Mouse (Mus musculus): Measurements from ENCODE around the gene Lpgat1. TPM values are rescaled to one million over a fixed set of nuclear protein-coding genes. Genes with fewer than 3 reads are reported as not detected.

Gene Lpgat1
- polyA plus RNA-seq (2016; fragmentation: Nextera tagmentation; extraction: Ambion mirVana), result 44.4 and 47.8 TPM in 2 replicates

DNA sequence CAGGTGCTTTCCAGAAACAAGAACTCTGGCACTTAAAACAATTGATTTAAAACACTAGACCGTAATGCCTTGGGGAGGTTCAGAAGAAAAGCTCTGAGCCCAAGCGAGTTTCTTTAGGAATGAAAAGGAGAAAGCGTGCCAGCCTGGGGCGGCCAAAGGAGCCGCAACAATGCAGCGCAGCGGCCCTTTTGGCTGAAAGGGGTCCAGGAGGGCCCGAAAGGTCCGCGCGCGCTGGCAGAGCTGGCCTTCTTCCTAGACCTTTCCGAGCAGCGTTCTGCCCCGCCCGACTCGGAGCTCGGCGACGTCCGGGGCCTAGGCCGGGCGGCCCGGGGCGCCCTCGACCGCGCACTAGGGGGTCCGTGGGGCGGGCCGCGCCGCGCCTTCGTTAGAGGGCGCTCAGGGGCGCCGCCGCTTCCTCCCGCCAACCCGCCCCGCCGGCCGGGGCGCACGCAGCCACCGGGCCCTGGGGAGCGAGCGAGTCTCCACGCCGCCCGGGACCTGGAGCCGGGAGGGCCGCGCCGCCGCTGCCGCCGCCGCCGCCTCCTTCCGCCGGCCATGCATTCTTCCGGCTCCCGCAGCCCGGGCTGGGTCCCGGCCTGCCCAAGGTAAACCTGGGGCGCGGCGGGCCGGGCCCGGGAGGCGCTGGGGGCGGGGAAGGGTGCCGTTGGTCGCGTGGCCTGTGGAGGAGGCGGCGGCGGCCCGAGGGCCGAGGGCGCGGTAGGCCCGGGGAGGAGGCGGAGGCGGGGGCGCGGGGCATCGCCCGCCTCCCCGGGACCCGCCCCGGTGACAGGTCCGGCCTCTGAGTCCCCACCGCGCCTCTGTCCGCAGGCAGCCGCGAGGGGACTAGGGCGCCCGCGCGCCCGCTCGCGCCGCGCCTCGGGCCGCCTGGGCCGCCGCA lies at the start of gene Lpgat1:
Lpgat1 (plus strand) TSS at position 234 of the 898 bp plus-strand sequence.
- ATAC-seq (ENCODE audit: low FRiP score), result peak; percentile 87
- peak within 1 kb of the TSS; percentile 97 for H3K9ac ChIP-seq
- under 1% methylated on average over 52 of the region's 113 CpGs for WGBS

DNA sequence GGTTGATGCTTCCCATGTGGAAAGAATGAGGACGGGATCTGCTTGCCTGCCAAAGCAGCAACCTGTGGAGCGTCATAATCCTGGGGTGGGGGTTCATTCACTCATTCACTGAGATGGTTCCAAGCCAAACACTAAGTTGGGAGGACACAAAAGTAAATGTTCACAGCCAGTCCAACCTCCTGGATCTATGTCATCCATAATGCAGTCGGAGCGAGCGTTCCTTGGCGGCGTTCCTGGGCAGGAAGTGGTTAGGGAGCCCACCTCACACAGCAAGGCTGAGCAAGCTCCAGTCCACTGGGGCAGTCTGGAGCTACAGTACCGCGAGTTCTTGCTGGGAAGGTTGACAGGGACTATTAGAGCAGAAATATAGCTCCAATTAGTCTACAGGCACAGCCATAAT lies 49.6 kb upstream of the Lpgat1 start:
- H3K27me3 ChIP-seq, result no peaks in the 10 kb centered on the region
- H3K4me1 ChIP-seq, result no peaks in the 10 kb centered on the region
- no peak overlapping the region for H3K4me3 ChIP-seq
- H3K9me3 ChIP-seq (replicated peaks), result no peaks in the 10 kb centered on the region
- no peaks in the 10 kb centered on the region for H3K36me3 ChIP-seq
- ATAC-seq (ENCODE audit: low FRiP score), result no peak
- H3K27ac ChIP-seq, result no peak overlapping the region
- 83% methylated on average over 9 of the region's 9 CpGs for WGBS
- no peak overlapping the region for H3K4me2 ChIP-seq (replicated peaks)
- no peak overlapping the region for H3K9ac ChIP-seq

More for the DNA sequence above, at the start of gene Lpgat1:
- H3K9me3 ChIP-seq (replicated peaks), result no peaks in the 10 kb centered on the region
- peak within 1 kb of the TSS; percentile 95 for H3K4me3 ChIP-seq
- H3K36me3 ChIP-seq, result no peaks in the 10 kb centered on the region
- H3K4me1 ChIP-seq, result peaks cover 24% of the 10 kb centered on the region
- H3K27ac ChIP-seq, result peak within 1 kb of the TSS; percentile 96
- peak within 1 kb of the TSS; percentile 87 for H3K4me2 ChIP-seq (replicated peaks)
- H3K27me3 ChIP-seq, result no peaks in the 10 kb centered on the region

DNA sequence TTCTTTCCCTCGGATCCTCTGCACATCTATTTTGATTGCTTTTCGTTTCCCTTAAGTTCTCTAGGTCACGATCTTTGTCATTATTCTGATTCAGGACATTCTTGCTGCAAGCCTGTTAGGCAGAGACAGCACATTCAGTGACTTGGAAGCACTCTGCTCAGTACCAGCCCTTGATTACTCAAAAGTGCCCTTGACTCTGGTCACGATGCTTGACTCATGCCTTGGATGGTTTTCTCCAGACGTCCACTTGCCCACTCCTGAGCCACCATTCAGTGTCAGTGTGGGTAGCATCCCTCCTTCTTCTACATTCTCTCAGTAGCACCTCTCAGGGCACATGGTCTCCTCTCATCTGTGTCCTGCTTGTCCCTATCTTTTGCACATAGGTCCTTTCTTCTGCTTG lies 43.6 kb upstream of the Lpgat1 start:
- Histone ChIP-seq H3K4me3 (no peak overlapping the region), H3K4me2 (replicated peaks) (no peak overlapping the region), H3K9me3 (replicated peaks) (no peaks in the 10 kb centered on the region), H3K9ac (no peak overlapping the region), H3K36me3 (no peaks in the 10 kb centered on the region), H3K4me1 (no peaks in the 10 kb centered on the region), H3K27me3 (no peaks in the 10 kb centered on the region), H3K27ac (no peak overlapping the region)
- 91% methylated on average over 5 of the region's 5 CpGs for WGBS
- no peak for ATAC-seq (ENCODE audit: low FRiP score)

DNA sequence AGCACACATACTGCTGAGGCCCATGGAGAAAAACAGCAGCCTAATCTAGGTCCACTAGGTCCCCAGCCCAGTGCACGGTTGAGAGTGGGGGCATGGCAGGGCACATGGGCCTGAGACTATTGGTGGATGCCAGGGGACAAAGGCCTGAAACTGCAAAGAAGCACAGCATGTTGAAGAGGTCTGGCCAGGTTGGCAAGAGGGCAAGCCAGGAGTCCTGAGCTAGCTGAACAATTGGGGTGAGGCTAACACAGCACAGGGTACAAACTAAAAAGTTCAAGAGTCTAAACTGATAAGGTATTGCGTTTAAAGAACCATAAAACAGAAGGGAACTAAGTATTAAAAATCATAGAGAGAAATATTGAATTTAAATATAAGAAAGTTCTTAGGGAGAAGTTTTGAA lies 36.0 kb upstream of the Lpgat1 start:
- Histone ChIP-seq H3K36me3 (no peaks in the 10 kb centered on the region), H3K9ac (no peak overlapping the region), H3K27ac (no peak overlapping the region), H3K4me1 (no peaks in the 10 kb centered on the region), H3K4me3 (no peak overlapping the region), H3K27me3 (no peaks in the 10 kb centered on the region), H3K9me3 (replicated peaks) (peaks cover 10% of the 10 kb centered on the region), H3K4me2 (replicated peaks) (no peak overlapping the region)
- 69% methylated on average over 2 of the region's 2 CpGs for WGBS
- ATAC-seq (ENCODE audit: low FRiP score), result no peak

DNA sequence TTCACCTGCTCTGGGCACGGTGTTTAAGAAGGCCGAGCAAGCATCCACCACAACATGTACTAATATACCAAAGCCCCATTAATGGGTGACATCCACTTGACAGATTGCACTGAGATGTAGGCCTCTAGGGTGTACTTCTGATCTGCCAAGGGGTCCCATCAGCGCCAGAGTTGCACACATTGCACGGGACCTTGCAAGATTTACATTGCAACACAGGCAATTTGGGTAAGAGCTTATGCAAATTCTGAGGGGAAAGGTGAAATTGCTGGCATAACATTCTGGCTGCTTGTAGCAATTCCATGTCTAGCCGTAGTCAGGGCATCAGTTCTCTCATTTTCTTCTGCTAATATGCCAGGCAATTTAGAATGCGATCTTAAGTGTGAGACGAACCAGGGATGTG lies 30.1 kb upstream of the Lpgat1 start:
- Histone ChIP-seq H3K36me3 (no peaks in the 10 kb centered on the region), H3K9ac (no peak overlapping the region), H3K4me1 (no peaks in the 10 kb centered on the region), H3K27ac (no peak overlapping the region), H3K9me3 (replicated peaks) (peaks cover 10% of the 10 kb centered on the region), H3K4me3 (no peak overlapping the region), H3K27me3 (no peaks in the 10 kb centered on the region), H3K4me2 (replicated peaks) (no peak overlapping the region)
- WGBS, result 85% methylated on average over 7 of the region's 7 CpGs
- no peak for ATAC-seq (ENCODE audit: low FRiP score)

DNA sequence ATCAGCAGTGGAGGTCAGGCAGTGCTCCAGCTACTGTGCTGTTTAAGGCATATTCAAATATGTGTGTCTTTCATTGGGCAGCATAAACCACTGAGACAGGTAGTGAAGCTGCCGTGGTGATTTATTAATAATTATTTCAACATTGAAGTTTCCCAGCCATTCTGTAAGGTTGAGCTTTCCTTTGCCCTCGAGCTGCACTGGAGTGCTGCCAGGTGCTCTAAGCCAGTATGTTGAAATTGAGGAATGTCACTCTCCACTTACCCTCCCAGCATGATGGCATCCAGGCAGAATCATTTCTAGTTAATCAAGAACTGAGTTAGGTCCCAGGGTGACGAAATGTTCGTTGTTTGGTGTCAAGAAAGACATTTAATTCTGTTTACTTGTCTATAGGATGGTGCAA lies 24.4 kb upstream of the Lpgat1 start:
- H3K27ac ChIP-seq, result no peak overlapping the region
- 51% methylated on average over 4 of the region's 4 CpGs for WGBS
- no peaks in the 10 kb centered on the region for H3K4me1 ChIP-seq
- no peaks in the 10 kb centered on the region for H3K27me3 ChIP-seq
- H3K4me2 ChIP-seq (replicated peaks), result no peak overlapping the region
- no peaks in the 10 kb centered on the region for H3K9me3 ChIP-seq (replicated peaks)
- H3K9ac ChIP-seq, result no peak overlapping the region
- ATAC-seq (ENCODE audit: low FRiP score), result no peak
- H3K4me3 ChIP-seq, result no peak overlapping the region
- no peaks in the 10 kb centered on the region for H3K36me3 ChIP-seq

DNA sequence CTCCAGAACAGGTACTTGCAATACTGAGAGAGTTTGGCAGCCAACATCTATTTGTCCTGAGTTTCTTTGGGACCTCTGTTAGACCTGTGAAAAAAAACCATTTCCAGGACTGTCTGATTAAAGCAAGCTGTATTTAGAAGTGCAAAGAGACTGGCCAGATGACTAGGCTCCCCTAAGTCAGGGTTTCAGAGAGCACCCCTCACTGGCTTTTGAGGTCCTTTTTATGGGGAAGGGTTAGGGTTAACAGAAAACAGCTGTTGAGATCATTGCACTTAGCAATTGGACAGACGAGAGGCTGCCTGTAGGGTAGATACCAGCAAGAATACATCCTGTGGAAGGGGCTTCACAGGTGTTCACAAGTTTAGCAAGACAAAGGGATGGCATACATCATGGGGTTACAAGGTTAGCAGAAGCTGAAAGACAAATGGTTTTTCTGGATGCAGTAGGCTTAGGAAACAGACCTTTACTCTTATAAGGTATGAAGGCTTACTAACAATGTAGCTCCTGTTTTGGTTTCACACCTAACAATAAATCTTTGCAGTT lies 19.3 kb upstream of the Lpgat1 start:
- no peaks in the 10 kb centered on the region for H3K4me1 ChIP-seq
- no peaks in the 10 kb centered on the region for H3K9me3 ChIP-seq (replicated peaks)
- no peak overlapping the region for H3K27ac ChIP-seq
- H3K9ac ChIP-seq, result no peak overlapping the region
- no peaks in the 10 kb centered on the region for H3K36me3 ChIP-seq
- no peak for ATAC-seq (ENCODE audit: low FRiP score)
- WGBS, result 39% methylated on average over 1 of the region's 1 CpGs
- no peak overlapping the region for H3K4me3 ChIP-seq
- H3K4me2 ChIP-seq (replicated peaks), result no peak overlapping the region
- H3K27me3 ChIP-seq, result no peaks in the 10 kb centered on the region

DNA sequence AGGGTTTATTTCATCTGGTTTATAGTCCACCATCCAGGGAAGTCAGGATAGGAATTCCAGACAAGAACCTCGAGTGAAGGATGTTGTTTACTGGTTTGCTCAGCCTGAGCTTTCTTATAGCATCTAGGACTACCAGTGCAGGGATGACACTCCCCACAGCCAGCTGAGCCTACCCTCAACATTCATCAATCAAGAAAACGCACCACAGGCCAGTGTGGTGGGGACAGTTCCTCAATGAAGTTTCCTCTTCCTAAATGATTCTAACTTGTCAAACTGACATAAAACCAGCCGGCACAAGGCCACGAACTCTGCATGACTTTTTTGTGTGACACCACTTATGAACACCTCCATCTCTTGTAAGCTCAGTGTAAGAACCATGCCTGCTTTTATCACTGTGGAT lies 13.1 kb upstream of the Lpgat1 start:
- H3K9me3 ChIP-seq (replicated peaks), result no peaks in the 10 kb centered on the region
- no peaks in the 10 kb centered on the region for H3K36me3 ChIP-seq
- H3K4me3 ChIP-seq, result no peak overlapping the region
- H3K4me1 ChIP-seq, result no peaks in the 10 kb centered on the region
- ATAC-seq (ENCODE audit: low FRiP score), result no peak
- H3K9ac ChIP-seq, result no peak overlapping the region
- no peak overlapping the region for H3K27ac ChIP-seq
- WGBS, result 70% methylated on average over 4 of the region's 4 CpGs
- H3K4me2 ChIP-seq (replicated peaks), result no peak overlapping the region
- no peaks in the 10 kb centered on the region for H3K27me3 ChIP-seq

DNA sequence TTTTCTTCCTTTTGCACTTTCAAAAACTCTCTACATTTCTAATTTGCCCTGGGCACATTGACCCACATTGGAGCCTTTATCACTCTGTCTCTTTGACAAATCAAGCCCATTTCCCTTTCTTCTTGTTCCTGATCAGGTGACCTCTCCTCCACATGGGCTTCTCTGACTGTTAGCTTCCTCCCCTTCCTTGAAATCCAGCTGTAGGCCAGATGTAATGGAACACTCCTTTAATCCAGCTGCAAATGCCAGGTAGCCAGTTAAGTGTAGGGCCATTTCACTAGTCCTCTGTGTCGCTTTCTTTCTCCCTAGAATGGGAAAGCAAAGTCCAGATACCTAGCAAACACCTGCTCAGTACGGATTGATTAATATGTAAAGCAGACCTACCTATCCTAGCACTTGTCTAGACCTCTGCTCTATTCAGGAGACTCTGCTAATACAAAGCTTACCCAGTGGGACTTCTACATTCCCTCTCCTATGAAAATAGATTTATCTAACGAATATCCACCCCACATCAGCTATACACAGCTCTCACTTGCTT lies 11.0 kb upstream of the Lpgat1 start:
- no peak for ATAC-seq (ENCODE audit: low FRiP score)

DNA sequence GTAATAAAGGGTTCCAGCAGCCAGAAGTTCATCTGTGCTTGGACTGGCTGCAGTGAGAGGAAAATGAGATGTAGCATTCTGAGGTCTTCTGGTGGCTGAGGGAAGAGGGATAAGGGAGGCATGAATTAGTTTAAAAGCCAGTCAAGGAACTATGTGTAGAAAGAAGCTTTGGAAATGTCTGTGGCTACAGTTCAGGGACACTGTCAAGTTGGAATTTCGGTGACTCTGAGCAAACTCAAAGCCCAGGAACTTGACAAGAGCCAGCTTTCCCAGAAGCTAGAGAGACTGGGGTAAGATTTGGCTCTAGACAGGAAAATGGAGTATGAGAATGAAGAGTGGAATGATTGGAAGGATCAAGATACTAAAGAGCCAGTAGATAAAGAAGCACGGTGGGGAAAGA lies 7.8 kb upstream of the Lpgat1 start:
- no peak overlapping the region for H3K4me2 ChIP-seq (replicated peaks)
- no peak overlapping the region for H3K27ac ChIP-seq
- no peaks in the 10 kb centered on the region for H3K27me3 ChIP-seq
- H3K9me3 ChIP-seq (replicated peaks), result no peaks in the 10 kb centered on the region
- 90% methylated on average over 2 of the region's 2 CpGs for WGBS
- no peak overlapping the region for H3K4me3 ChIP-seq
- no peak overlapping the region for H3K9ac ChIP-seq
- ATAC-seq (ENCODE audit: low FRiP score), result no peak
- no peaks in the 10 kb centered on the region for H3K4me1 ChIP-seq
- H3K36me3 ChIP-seq, result no peaks in the 10 kb centered on the region

More for the DNA sequence above, 11.0 kb upstream of the Lpgat1 start:
- Histone ChIP-seq H3K9me3 (replicated peaks) (no peaks in the 10 kb centered on the region), H3K36me3 (no peaks in the 10 kb centered on the region), H3K4me2 (replicated peaks) (no peak overlapping the region), H3K27ac (no peak overlapping the region), H3K27me3 (no peaks in the 10 kb centered on the region), H3K4me1 (no peaks in the 10 kb centered on the region), H3K4me3 (no peak overlapping the region), H3K9ac (no peak overlapping the region)
- 73% methylated on average over 3 of the region's 3 CpGs for WGBS

DNA sequence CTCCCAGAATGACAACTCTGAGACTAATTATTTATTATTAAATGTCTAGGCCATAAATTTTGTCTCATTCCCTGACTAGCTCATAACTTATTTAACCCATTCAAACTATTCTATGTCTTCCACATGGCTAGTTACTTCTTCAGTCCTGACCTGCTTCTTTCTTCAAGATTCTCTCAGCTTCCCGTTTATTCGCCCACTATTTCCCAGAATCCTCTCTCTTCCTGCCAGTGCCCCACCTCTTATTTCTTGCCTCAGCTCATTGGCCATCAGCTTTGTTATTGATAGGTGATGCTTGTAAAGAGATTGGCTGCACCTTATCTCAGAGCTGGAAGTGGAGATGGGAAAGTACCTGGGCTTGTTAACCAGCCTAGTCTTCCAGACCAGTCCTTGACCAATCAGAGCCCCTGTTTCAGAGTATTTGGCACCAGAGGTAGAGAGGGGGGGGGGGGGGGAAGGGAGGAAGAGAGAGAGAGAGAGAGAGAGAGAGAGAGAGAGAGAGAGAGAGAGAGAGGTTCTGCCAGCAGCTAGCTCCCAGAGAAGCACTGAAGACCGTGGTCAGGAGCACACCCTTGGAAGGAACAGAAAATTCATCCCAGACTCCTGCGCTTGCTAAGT lies 5.3 kb upstream of the Lpgat1 start:
- Histone ChIP-seq H3K27ac (no peak overlapping the region), H3K9me3 (replicated peaks) (no peaks in the 10 kb centered on the region), H3K4me3 (no peak overlapping the region), H3K9ac (no peak overlapping the region), H3K4me2 (replicated peaks) (no peak overlapping the region), H3K4me1 (peaks cover 4% of the 10 kb centered on the region), H3K27me3 (no peaks in the 10 kb centered on the region), H3K36me3 (no peaks in the 10 kb centered on the region)
- no peak for ATAC-seq (ENCODE audit: low FRiP score)
- WGBS, result 78% methylated on average over 4 of the region's 4 CpGs

DNA sequence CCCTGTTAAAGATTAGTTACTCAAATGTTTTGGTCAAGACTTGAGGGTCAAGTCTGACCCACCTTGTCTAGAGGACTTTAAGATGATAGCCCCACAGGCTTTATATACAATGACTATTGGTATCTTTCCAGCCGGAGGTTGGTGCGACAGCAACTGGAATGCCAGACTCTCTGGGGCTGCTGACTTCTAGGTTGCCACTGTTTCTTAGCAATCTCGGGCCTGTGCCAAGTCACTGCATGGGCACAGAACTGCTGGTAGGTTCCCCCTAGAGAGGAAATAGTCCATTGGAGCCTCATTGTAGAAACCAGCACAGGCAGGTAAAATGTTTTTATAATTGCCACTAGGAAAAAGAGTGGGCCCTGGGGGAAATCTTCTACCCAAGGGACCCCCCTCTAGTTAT lies 3.8 kb upstream of the Lpgat1 start:
- no peak overlapping the region for H3K9ac ChIP-seq
- no peaks in the 10 kb centered on the region for H3K27me3 ChIP-seq
- 87% methylated on average over 3 of the region's 3 CpGs for WGBS
- H3K9me3 ChIP-seq (replicated peaks), result no peaks in the 10 kb centered on the region
- H3K4me1 ChIP-seq, result peaks cover 5% of the 10 kb centered on the region
- no peaks in the 10 kb centered on the region for H3K36me3 ChIP-seq
- no peak overlapping the region for H3K27ac ChIP-seq
- no peak for ATAC-seq (ENCODE audit: low FRiP score)
- no peak overlapping the region for H3K4me2 ChIP-seq (replicated peaks)
- no peak overlapping the region for H3K4me3 ChIP-seq

Measured in hindbrain, embryonic 12.5 days (tissue).